Mouse (Mus musculus) liver, postnatal 0 days (tissue): Measurements from ENCODE around the gene Pde6h.

Source experiments
- CTCF ChIP-seq: sonication (generic); IDR thresholded peaks from 2 replicates; pipeline ENCODE4 v1.5.1; 2016; ENCODE audit warnings: antibody characterized with exemption, low read depth
- EP300 ChIP-seq: IDR thresholded peaks from 2 replicates; pipeline ENCODE4 v1.6.1; 2016; ENCODE audit warnings: antibody characterized with exemption, low read depth, mild to moderate bottlenecking

- TF ChIP-seq CTCF = no peak
- no peak for TF ChIP-seq EP300
Observed at GRCm38 (mm10) chr6:136957062-136957461, 33.4 kb downstream of the Pde6h start.
